Mouse (Mus musculus): Measurements from ENCODE around the gene Ctu1. TPM values are rescaled to one million over a fixed set of nuclear protein-coding genes. Genes with fewer than 3 reads are reported as not detected.
"Not testable (repeated sequence)": the region's sequence is repeated elsewhere in the genome, so short reads cannot be mapped to it uniquely, and the experiment has no call there.

Ctu1 gene
- polyA plus RNA-seq, 1 experiment: 3.6 TPM

DNA sequence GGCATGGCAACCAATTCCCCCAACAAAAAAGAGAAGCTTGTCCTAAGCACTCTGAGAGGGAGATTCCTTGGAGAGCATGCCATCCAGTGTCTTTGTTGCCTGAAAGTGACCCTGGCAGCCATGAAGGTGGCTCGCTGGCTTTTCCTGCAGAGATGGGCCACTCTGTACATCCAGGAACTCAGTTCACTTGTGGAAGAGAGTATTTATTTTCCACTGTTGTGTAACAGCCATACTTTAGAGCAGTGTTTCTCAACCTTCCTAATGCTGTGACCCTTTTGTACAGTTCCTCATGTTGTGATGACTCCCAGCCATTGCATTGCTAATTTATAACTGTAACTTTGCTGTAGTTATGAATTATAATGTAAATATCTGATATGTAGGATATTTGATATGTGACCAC is 34.7 kb upstream of the Ctu1 start:
- WGBS: 33% methylated on average over 1 of the region's 1 CpGs

DNA sequence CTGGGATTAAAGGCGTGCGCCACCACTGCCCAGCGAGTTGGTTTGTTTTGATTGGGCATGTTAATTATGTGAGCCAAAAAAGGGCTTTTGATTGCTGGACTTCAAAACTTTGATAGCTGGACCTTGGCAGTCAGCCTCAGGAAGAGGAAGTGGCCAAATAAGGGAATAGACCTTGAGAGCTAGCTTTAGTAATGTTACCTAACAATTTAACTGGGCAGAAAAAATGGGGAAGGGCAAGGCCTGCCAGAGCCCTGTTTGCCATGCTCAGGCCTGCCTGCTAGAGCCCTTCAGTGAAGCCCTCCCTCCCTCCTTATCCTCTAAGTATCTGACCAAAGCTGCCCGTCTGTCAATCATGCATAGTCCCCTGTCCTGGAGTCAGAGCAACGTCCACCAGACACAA is 29.2 kb upstream of the Ctu1 start:
- H3K4me3 ChIP-seq (replicated peaks; ENCODE audit: control insufficient read depth, low read depth, low read length): no peak overlapping the region
- 43% methylated on average over 5 of the region's 5 CpGs for WGBS
- TF ChIP-seq CTCF (IDR thresholded peaks at IDR 0.05; ENCODE audit: control insufficient read depth, insufficient read depth, low read length): no peak
- TF ChIP-seq POLR2A (IDR thresholded peaks at IDR 0.05; ENCODE audit: borderline replicate concordance, control insufficient read depth, low read depth, low read length): no peak
- peak overlapping the region; percentile 83 for H3K27ac ChIP-seq (ENCODE audit: control insufficient read depth, insufficient read depth, low read depth, low read length, poor library complexity)
- peaks cover 3% of the 10 kb centered on the region; the same call in 1 of the 2 replicates for H3K4me1 ChIP-seq (ENCODE audit: control insufficient read depth, insufficient read depth, low read length)

More for the DNA sequence above, 34.7 kb upstream of the Ctu1 start:
- TF ChIP-seq POLR2A (IDR thresholded peaks at IDR 0.05; ENCODE audit: borderline replicate concordance, control insufficient read depth, low read depth, low read length): no peak
- TF ChIP-seq CTCF (IDR thresholded peaks at IDR 0.05; ENCODE audit: control insufficient read depth, insufficient read depth, low read length): no peak
- Histone ChIP-seq H3K4me1 (ENCODE audit: control insufficient read depth, insufficient read depth, low read length) (peaks cover 5% of the 10 kb centered on the region; the same call in 1 of the 2 replicates), H3K4me3 (replicated peaks; ENCODE audit: control insufficient read depth, low read depth, low read length) (no peak overlapping the region), H3K27ac (ENCODE audit: control insufficient read depth, insufficient read depth, low read depth, low read length, poor library complexity) (peak overlapping the region; percentile 42; the same call in 1 of the 2 replicates)

- TF ChIP-seq CTCF (IDR thresholded peaks at IDR 0.05; ENCODE audit: control insufficient read depth, insufficient read depth, low read length) (no peak), POLR2A (IDR thresholded peaks at IDR 0.05; ENCODE audit: borderline replicate concordance, control insufficient read depth, low read depth, low read length) (no peak)
- WGBS: 52% methylated on average over 17 of the region's 17 CpGs
- Histone ChIP-seq H3K4me1 (ENCODE audit: control insufficient read depth, insufficient read depth, low read length) (peaks cover 3% of the 10 kb centered on the region; the same call in 1 of the 2 replicates), H3K27ac (ENCODE audit: control insufficient read depth, insufficient read depth, low read depth, low read length, poor library complexity) (peak overlapping the region; percentile 83), H3K4me3 (replicated peaks; ENCODE audit: control insufficient read depth, low read depth, low read length) (no peak overlapping the region)
Measured at GRCm38 (mm10) chr7:43643046-43643652, 28.7 kb upstream of the Ctu1 start.

DNA sequence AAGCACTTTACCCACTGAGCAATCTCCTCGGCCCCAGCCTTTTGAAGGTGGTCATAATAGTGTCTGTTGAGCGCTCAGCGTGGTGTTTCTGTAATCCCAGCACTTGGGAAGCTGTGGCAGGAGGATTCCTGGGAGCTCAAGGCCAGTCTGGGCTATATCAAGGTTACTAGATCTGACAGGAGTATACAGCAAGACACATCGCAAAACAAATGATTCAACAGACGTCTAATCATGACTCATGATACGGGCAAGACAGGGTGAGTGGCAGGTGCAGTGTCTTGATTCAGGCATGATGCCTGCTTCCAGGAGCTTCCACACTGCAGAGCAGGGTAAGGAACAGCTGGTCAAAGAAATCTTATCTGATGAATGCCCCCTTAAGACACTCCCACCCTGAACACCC is 19.1 kb upstream of the Ctu1 start:
- Histone ChIP-seq H3K27ac (ENCODE audit: control insufficient read depth, insufficient read depth, low read depth, low read length, poor library complexity) (no peak overlapping the region), H3K4me1 (ENCODE audit: control insufficient read depth, insufficient read depth, low read length) (peaks cover 5% of the 10 kb centered on the region; the same call in 1 of the 2 replicates), H3K4me3 (replicated peaks; ENCODE audit: control insufficient read depth, low read depth, low read length) (no peak overlapping the region)
- no peak for TF ChIP-seq POLR2A (IDR thresholded peaks at IDR 0.05; ENCODE audit: borderline replicate concordance, control insufficient read depth, low read depth, low read length)
- no peak for TF ChIP-seq CTCF (IDR thresholded peaks at IDR 0.05; ENCODE audit: control insufficient read depth, insufficient read depth, low read length)
- WGBS: 88% methylated on average over 6 of the region's 6 CpGs

GRCm38 (mm10) chr7:43654519-43654918 is 17.3 kb upstream of the Ctu1 start:
- WGBS: 7% methylated on average over 3 of the region's 3 CpGs
- Histone ChIP-seq H3K27ac (ENCODE audit: control insufficient read depth, insufficient read depth, low read depth, low read length, poor library complexity) (peak overlapping the region; percentile 60), H3K4me1 (ENCODE audit: control insufficient read depth, insufficient read depth, low read length) (peaks cover 5% of the 10 kb centered on the region; the same call in 1 of the 2 replicates), H3K4me3 (replicated peaks; ENCODE audit: control insufficient read depth, low read depth, low read length) (peak overlapping the region; percentile 52)
- TF ChIP-seq POLR2A (IDR thresholded peaks at IDR 0.05; ENCODE audit: borderline replicate concordance, control insufficient read depth, low read depth, low read length): no peak
- no peak for TF ChIP-seq CTCF (IDR thresholded peaks at IDR 0.05; ENCODE audit: control insufficient read depth, insufficient read depth, low read length)

GRCm38 (mm10) chr7:43656232-43656631 is 15.6 kb upstream of the Ctu1 start:
- H3K4me3 ChIP-seq (replicated peaks; ENCODE audit: control insufficient read depth, low read depth, low read length): peak overlapping the region; percentile 60

DNA sequence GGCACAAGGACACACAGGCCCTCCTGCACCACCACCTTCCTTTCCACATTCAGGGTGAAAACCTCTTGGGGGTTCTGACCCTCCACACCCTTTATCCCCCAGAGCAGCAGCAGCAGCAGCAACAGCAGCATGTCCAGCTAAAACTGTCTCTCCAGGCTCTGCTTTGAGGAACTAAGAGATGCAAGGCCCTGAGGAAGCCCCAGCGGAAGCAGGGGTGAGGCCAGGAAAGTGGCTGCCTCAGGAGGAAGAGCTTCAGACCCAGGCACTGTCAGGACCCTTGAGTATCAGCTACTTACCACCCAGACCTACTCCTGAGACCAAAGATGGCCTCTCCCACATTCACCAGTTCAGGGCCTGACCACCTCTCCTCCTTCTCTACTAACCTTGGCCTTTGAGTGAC is 11.8 kb upstream of the Ctu1 start, which contains the start of gene Siglece:
Gene Siglece (minus strand): TSS at position 160 of the 400 bp plus-strand sequence.
- H3K27ac ChIP-seq (ENCODE audit: control insufficient read depth, insufficient read depth, low read depth, low read length, poor library complexity): peak within 1 kb of the TSS; percentile 60; the same call in 1 of the 2 replicates
- TF ChIP-seq CTCF (IDR thresholded peaks at IDR 0.05; ENCODE audit: control insufficient read depth, insufficient read depth, low read length) (no peak), POLR2A (IDR thresholded peaks at IDR 0.05; ENCODE audit: borderline replicate concordance, control insufficient read depth, low read depth, low read length) (no peak)
- 29% methylated on average over 1 of the region's 1 CpGs for WGBS
- H3K4me3 ChIP-seq (replicated peaks; ENCODE audit: control insufficient read depth, low read depth, low read length): peak within 1 kb of the TSS; percentile 57
- H3K4me1 ChIP-seq (ENCODE audit: control insufficient read depth, insufficient read depth, low read length): peaks cover 11% of the 10 kb centered on the region; the same call in 1 of the 2 replicates

More at GRCm38 (mm10) chr7:43656232-43656631, 15.6 kb upstream of the Ctu1 start:
- WGBS: 6% methylated on average over 6 of the region's 6 CpGs
- Histone ChIP-seq H3K27ac (ENCODE audit: control insufficient read depth, insufficient read depth, low read depth, low read length, poor library complexity) (peak overlapping the region; percentile 77), H3K4me1 (ENCODE audit: control insufficient read depth, insufficient read depth, low read length) (peaks cover 5% of the 10 kb centered on the region; the same call in 1 of the 2 replicates)
- no peak for TF ChIP-seq POLR2A (IDR thresholded peaks at IDR 0.05; ENCODE audit: borderline replicate concordance, control insufficient read depth, low read depth, low read length)
- no peak for TF ChIP-seq CTCF (IDR thresholded peaks at IDR 0.05; ENCODE audit: control insufficient read depth, insufficient read depth, low read length)

DNA sequence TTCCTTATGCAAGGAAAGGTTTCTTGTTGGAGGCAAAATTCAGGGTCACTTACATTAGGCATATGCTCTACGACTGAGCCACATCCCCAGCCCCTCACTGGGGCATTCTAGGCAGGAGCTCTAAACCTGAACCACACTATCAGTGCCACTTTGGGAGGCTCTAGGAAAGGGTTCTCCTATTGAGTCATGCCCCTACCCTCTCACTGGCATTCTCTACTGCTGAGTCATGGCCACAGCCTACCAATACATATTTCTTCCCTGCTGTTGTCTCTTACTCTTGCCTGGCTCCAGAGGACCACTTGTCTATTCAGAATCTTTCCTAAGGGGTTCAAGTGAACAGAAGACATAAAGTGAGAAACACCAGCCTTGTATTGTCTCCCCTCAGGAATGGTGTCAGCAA is 9.0 kb upstream of the Ctu1 start:
- no peak for TF ChIP-seq CTCF (IDR thresholded peaks at IDR 0.05; ENCODE audit: control insufficient read depth, insufficient read depth, low read length)
- TF ChIP-seq POLR2A (IDR thresholded peaks at IDR 0.05; ENCODE audit: borderline replicate concordance, control insufficient read depth, low read depth, low read length): no peak
- H3K4me1 ChIP-seq (ENCODE audit: control insufficient read depth, insufficient read depth, low read length): peaks cover 8% of the 10 kb centered on the region
- no peak overlapping the region for H3K4me3 ChIP-seq (replicated peaks; ENCODE audit: control insufficient read depth, low read depth, low read length)
- 67% methylated on average over 1 of the region's 1 CpGs for WGBS
- no peak overlapping the region; the same call in 1 of the 2 replicates for H3K27ac ChIP-seq (ENCODE audit: control insufficient read depth, insufficient read depth, low read depth, low read length, poor library complexity)

GRCm38 (mm10) chr7:43667221-43667620 is 4.6 kb upstream of the Ctu1 start:
- WGBS: 47% methylated on average over 4 of the region's 4 CpGs
- H3K27ac ChIP-seq (ENCODE audit: control insufficient read depth, insufficient read depth, low read depth, low read length, poor library complexity); H3K4me3 ChIP-seq (replicated peaks; ENCODE audit: control insufficient read depth, low read depth, low read length); H3K4me1 ChIP-seq (ENCODE audit: control insufficient read depth, insufficient read depth, low read length): not testable (repeated sequence)

Measured in bone marrow, adult 2 months (tissue).